Mouse (Mus musculus): ENCODE measurements around the gene Txnrd2. TPM values are rescaled to one million over a fixed set of nuclear protein-coding genes. Genes with fewer than 3 reads are reported as not detected.

Gene Txnrd2
- total RNA-seq, 2 experiments from 2014 or later = 24.1 to 27.4 TPM

- intact Hi-C loops (cut with DNase I) = no loop called here
- peak in 1 of 2 experiments; percentile 91 for DNase-seq (ENCODE audit: extremely low spot score in 1 of 2, low spot score in 2 of 2)
Measured at GRCm38 (mm10) chr16:18392469-18393426, 33.4 kb upstream of the Txnrd2 start.

GRCm38 (mm10) chr16:18393595-18393994 lies 32.6 kb upstream of the Txnrd2 start:
- intact Hi-C loops (cut with DNase I) = no loop called here
- DNase-seq (ENCODE audit: extremely low spot score in 1 of 2, low spot score in 2 of 2) = no peak

GRCm38 (mm10) chr16:18394056-18394455 lies 32.1 kb upstream of the Txnrd2 start:
- intact Hi-C loops (cut with DNase I) = no loop called here
- DNase-seq (ENCODE audit: extremely low spot score in 1 of 2, low spot score in 2 of 2) = no peak

- intact Hi-C loops (cut with DNase I) = no loop called here
- DNase-seq (ENCODE audit: extremely low spot score in 1 of 2, low spot score in 2 of 2) = no peak
Measured at GRCm38 (mm10) chr16:18394777-18395619, 31.2 kb upstream of the Txnrd2 start.

GRCm38 (mm10) chr16:18395620-18396036 lies 30.6 kb upstream of the Txnrd2 start:
- intact Hi-C loops (cut with DNase I) = no loop called here
- DNase-seq (ENCODE audit: extremely low spot score in 1 of 2, low spot score in 2 of 2) = no peak

GRCm38 (mm10) chr16:18396201-18396600 lies 30.0 kb upstream of the Txnrd2 start:
- intact Hi-C loops (cut with DNase I) = no loop called here
- peak in 1 of 2 experiments; percentile 67 for DNase-seq (ENCODE audit: extremely low spot score in 1 of 2, low spot score in 2 of 2)

GRCm38 (mm10) chr16:18396791-18397621 lies 29.2 kb upstream of the Txnrd2 start:
- peak in 1 of 2 experiments; percentile 30 for DNase-seq (ENCODE audit: extremely low spot score in 1 of 2, low spot score in 2 of 2)
- intact Hi-C loops (cut with DNase I) = no loop called here

GRCm38 (mm10) chr16:18400028-18400427 lies 26.2 kb upstream of the Txnrd2 start:
- DNase-seq (ENCODE audit: extremely low spot score in 1 of 2, low spot score in 2 of 2) = peak in 1 of 2 experiments; percentile 34
- intact Hi-C loops (cut with DNase I) = no loop called here

GRCm38 (mm10) chr16:18400472-18401216 lies 25.5 kb upstream of the Txnrd2 start:
- intact Hi-C loops (cut with DNase I) = no loop called here
- peak in 1 of 2 experiments; percentile 67 for DNase-seq (ENCODE audit: extremely low spot score in 1 of 2, low spot score in 2 of 2)

- no peak for DNase-seq (ENCODE audit: extremely low spot score in 1 of 2, low spot score in 2 of 2)
- intact Hi-C loops (cut with DNase I) = no loop called here
Measured at GRCm38 (mm10) chr16:18403285-18403684, 22.9 kb upstream of the Txnrd2 start.

- no peak for DNase-seq (ENCODE audit: extremely low spot score in 1 of 2, low spot score in 2 of 2)
- intact Hi-C loops (cut with DNase I) = loop anchor here (5.0 kb wide), 1 partner anchor 58 kb away; the partner anchor contains the start of genes Arvcf and Tango2
Measured at GRCm38 (mm10) chr16:18405091-18405854, 20.9 kb upstream of the Txnrd2 start.

GRCm38 (mm10) chr16:18405876-18406275 lies 20.3 kb upstream of the Txnrd2 start:
- no peak for DNase-seq (ENCODE audit: extremely low spot score in 1 of 2, low spot score in 2 of 2)
- intact Hi-C loops (cut with DNase I) = loop anchor here (5.0 kb wide), 1 partner anchor 59 kb away; the partner anchor contains the start of genes Arvcf and Tango2

- peak in 1 of 2 experiments; percentile 81 for DNase-seq (ENCODE audit: extremely low spot score in 1 of 2, low spot score in 2 of 2)
- intact Hi-C loops (cut with DNase I) = loop anchor here (5.0 kb wide), 1 partner anchor 59 kb away; the partner anchor contains the start of genes Arvcf and Tango2
Measured at GRCm38 (mm10) chr16:18406293-18406692, 19.9 kb upstream of the Txnrd2 start.

- intact Hi-C loops (cut with DNase I) = loop anchor here (5.0 kb wide), 1 partner anchor 61 kb away; the partner anchor contains the start of genes Arvcf and Tango2
- no peak for DNase-seq (ENCODE audit: extremely low spot score in 1 of 2, low spot score in 2 of 2)
Measured at GRCm38 (mm10) chr16:18407912-18408311, 18.3 kb upstream of the Txnrd2 start.

GRCm38 (mm10) chr16:18409776-18410175 lies 16.4 kb upstream of the Txnrd2 start:
- intact Hi-C loops (cut with DNase I) = loop anchor here (5.0 kb wide), 1 partner anchor 62 kb away; the partner anchor contains the start of genes Arvcf and Tango2
- no peak for DNase-seq (ENCODE audit: extremely low spot score in 1 of 2, low spot score in 2 of 2)

GRCm38 (mm10) chr16:18410418-18410817 lies 15.8 kb upstream of the Txnrd2 start:
- no peak for DNase-seq (ENCODE audit: extremely low spot score in 1 of 2, low spot score in 2 of 2)
- intact Hi-C loops (cut with DNase I) = no loop called here

Data from left cerebral cortex, postnatal 10 days (tissue).